Mouse (Mus musculus): ENCODE data around the gene Blmh.

Gene Blmh

GRCm38 (mm10) chr11:76997916-76998704 is 73.5 kb downstream of the Blmh start, which contains the start of gene Slc6a4:
Slc6a4 (plus strand) TSS chr11:76998603.
- in situ Hi-C loops (cut with MboI, MseI): loop anchor here (10.0 kb wide), 1 partner anchor 97 kb away; no protein-coding TSS in a partner anchor

- in situ Hi-C loops (cut with MboI, MseI): loop anchor here (10.0 kb wide), 1 partner anchor 96 kb away; no protein-coding TSS in a partner anchor
Measured at GRCm38 (mm10) chr11:76998705-76999226, 74.2 kb downstream of the Blmh start.

GRCm38 (mm10) chr11:77000741-77001140 is 76.1 kb downstream of the Blmh start:
- in situ Hi-C loops (cut with MboI, MseI): no loop called here

GRCm38 (mm10) chr11:77002361-77002760 is 77.8 kb downstream of the Blmh start:
- in situ Hi-C loops (cut with MboI, MseI): no loop called here

GRCm38 (mm10) chr11:77005881-77006280 is 81.3 kb downstream of the Blmh start:
- in situ Hi-C loops (cut with MboI, MseI): no loop called here

GRCm38 (mm10) chr11:77006616-77007015 is 82.0 kb downstream of the Blmh start:
- in situ Hi-C loops (cut with MboI, MseI): no loop called here

- in situ Hi-C loops (cut with MboI, MseI): no loop called here
Measured at GRCm38 (mm10) chr11:77009069-77010025, 84.7 kb downstream of the Blmh start.

GRCm38 (mm10) chr11:77010762-77011475 is 86.3 kb downstream of the Blmh start:
- in situ Hi-C loops (cut with MboI, MseI): no loop called here

GRCm38 (mm10) chr11:77018046-77018445 is 93.4 kb downstream of the Blmh start:
- in situ Hi-C loops (cut with MboI, MseI): no loop called here

GRCm38 (mm10) chr11:77019539-77019938 is 94.9 kb downstream of the Blmh start:
- in situ Hi-C loops (cut with MboI, MseI): no loop called here

- in situ Hi-C loops (cut with MboI, MseI): no loop called here
Measured at GRCm38 (mm10) chr11:77021749-77022396, 97.3 kb downstream of the Blmh start.

- in situ Hi-C loops (cut with MboI, MseI): no loop called here
Measured at GRCm38 (mm10) chr11:77026559-77026958, 102.0 kb downstream of the Blmh start.

GRCm38 (mm10) chr11:77028157-77028556 is 103.5 kb downstream of the Blmh start:
- in situ Hi-C loops (cut with MboI, MseI): no loop called here

GRCm38 (mm10) chr11:77031151-77031934 is 106.7 kb downstream of the Blmh start:
- in situ Hi-C loops (cut with MboI, MseI): no loop called here
